Comparison of ENCODE assay signal across 21 mouse cellular contexts in genomic region chr3:79042973-79043372, GRCm38 (mm10).
DNase-seq lines count a peak whose midpoint lies in the region; ATAC-seq and TF ChIP-seq lines count a peak whose summit lies in the region.
"Had no signal": no experiment of that assay in that cellular context is flagged by ENCODE, and none has a peak within 500 bp of the region (broad histone marks: within the 10 kb centered on the region; RNA-seq: fewer than 3 reads in every experiment).

No protein-coding gene starts in this region.

- TF ChIP-seq EP300 in heart, adult 2 months (IDR thresholded peaks at IDR 0.05; ENCODE audit: insufficient read depth, low read depth, low read length) = no peak
- no peak for TF ChIP-seq EP300 in liver, postnatal 0 days (IDR thresholded peaks at IDR 0.05; ENCODE audit: low read depth)

- no peaks in the 10 kb centered on the region for H3K79me2 ChIP-seq in heart, adult 2 months (replicated peaks; ENCODE audit: control insufficient read depth, insufficient read depth, low read length)

- intact Hi-C loops in heart, adult 2 months (cut with DNase I) = no loop called here

- WGBS in heart, adult 2 months = 75% methylated on average over 3 of the region's 3 CpGs
- 53% methylated on average over 3 of the region's 3 CpGs for WGBS in lung, embryonic 14.5 days
- WGBS in embryonic facial prominence, embryonic 14.5 days = 60% methylated on average over 3 of the region's 3 CpGs
- 74% methylated on average over 3 of the region's 3 CpGs for WGBS in liver, postnatal 0 days (ENCODE audit: insufficient replicate concordance)

- ATAC-seq in lung, embryonic 14.5 days (ENCODE audit: insufficient read depth) = peak; percentile 41; the same call in 1 of the 2 replicates
- ATAC-seq in embryonic facial prominence, embryonic 14.5 days (ENCODE audit: low read depth) = peak; percentile 86; the same call in 1 of the 2 replicates
- ATAC-seq in liver, postnatal 0 days = no peak
- ATAC-seq: forebrain, embryonic 13.5 days; forebrain, embryonic 15.5 days; forebrain, postnatal 0 days had no signal

- no peak for TF ChIP-seq POLR2A in heart, adult 2 months (IDR thresholded peaks at IDR 0.05; ENCODE audit: insufficient read depth, low read depth, low read length)

- no peak overlapping the region for H3K4me2 ChIP-seq in lung, embryonic 14.5 days
- no peak overlapping the region for H3K4me2 ChIP-seq in embryonic facial prominence, embryonic 14.5 days (ENCODE audit: low read depth, low read length)
- H3K4me2 ChIP-seq in liver, postnatal 0 days (ENCODE audit: low read depth, low read length) = no peak overlapping the region
- H3K4me2 ChIP-seq: embryonic facial prominence, embryonic 12.5 days; forebrain, embryonic 13.5 days; forebrain, embryonic 15.5 days had no signal

- H3K9ac ChIP-seq in heart, adult 2 months (ENCODE audit: low read depth, low read length) = no peak overlapping the region
- no peak overlapping the region for H3K9ac ChIP-seq in lung, embryonic 14.5 days
- H3K9ac ChIP-seq in embryonic facial prominence, embryonic 14.5 days (ENCODE audit: low read depth, low read length) = no peak overlapping the region
- H3K9ac ChIP-seq in liver, postnatal 0 days (replicated peaks) = no peak overlapping the region
- H3K9ac ChIP-seq: embryonic facial prominence, embryonic 12.5 days; forebrain, embryonic 13.5 days; forebrain, embryonic 15.5 days; forebrain, postnatal 0 days had no signal

- H3K27me3 ChIP-seq in heart, adult 2 months (ENCODE audit: control insufficient read depth, insufficient read depth, low read length) = no peaks in the 10 kb centered on the region
- H3K27me3 ChIP-seq in lung, embryonic 14.5 days (ENCODE audit: insufficient read depth, low read length) = no peaks in the 10 kb centered on the region
- H3K27me3 ChIP-seq in embryonic facial prominence, embryonic 14.5 days (replicated peaks; ENCODE audit: control insufficient read depth, insufficient read depth, low read length) = no peaks in the 10 kb centered on the region
- no peaks in the 10 kb centered on the region for H3K27me3 ChIP-seq in liver, postnatal 0 days (ENCODE audit: insufficient read depth, low read length)
- H3K27me3 ChIP-seq: embryonic facial prominence, embryonic 12.5 days; forebrain, embryonic 13.5 days; forebrain, embryonic 15.5 days had no signal

- H3K9me3 ChIP-seq in lung, embryonic 14.5 days (ENCODE audit: low read depth, low read length) = no peaks in the 10 kb centered on the region
- no peaks in the 10 kb centered on the region for H3K9me3 ChIP-seq in embryonic facial prominence, embryonic 14.5 days (ENCODE audit: control insufficient read depth, low read length)
- no peaks in the 10 kb centered on the region; the same call in 1 of the 2 replicates for H3K9me3 ChIP-seq in liver, postnatal 0 days (ENCODE audit: low read length)
- H3K9me3 ChIP-seq: embryonic facial prominence, embryonic 12.5 days; forebrain, embryonic 13.5 days; forebrain, embryonic 15.5 days had no signal

- no peak overlapping the region for H3K4me3 ChIP-seq in heart, adult 2 months
- H3K4me3 ChIP-seq in lung, embryonic 14.5 days (ENCODE audit: low read depth, low read length) = no peak overlapping the region
- no peak overlapping the region for H3K4me3 ChIP-seq in embryonic facial prominence, embryonic 14.5 days (ENCODE audit: low read depth, low read length)
- no peak overlapping the region for H3K4me3 ChIP-seq in liver, postnatal 0 days (ENCODE audit: low read depth, low read length)
- H3K4me3 ChIP-seq: embryonic facial prominence, embryonic 12.5 days; forebrain, embryonic 13.5 days; forebrain, embryonic 15.5 days had no signal

- peaks cover 2% of the 10 kb centered on the region; the same call in 1 of the 2 replicates for H3K36me3 ChIP-seq in heart, adult 2 months (ENCODE audit: control insufficient read depth, insufficient read depth, low read length)
- H3K36me3 ChIP-seq in lung, embryonic 14.5 days (ENCODE audit: insufficient read depth) = no peaks in the 10 kb centered on the region
- H3K36me3 ChIP-seq in embryonic facial prominence, embryonic 14.5 days (ENCODE audit: control insufficient read depth, insufficient read depth, low read length) = no peaks in the 10 kb centered on the region
- H3K36me3 ChIP-seq in liver, postnatal 0 days (replicated peaks; ENCODE audit: insufficient read depth, low read length) = no peaks in the 10 kb centered on the region
- H3K36me3 ChIP-seq: embryonic facial prominence, embryonic 12.5 days; forebrain, embryonic 15.5 days had no signal

- H3K4me1 ChIP-seq in heart, adult 2 months (ENCODE audit: control insufficient read depth, insufficient read depth, low read length) = peaks cover 4% of the 10 kb centered on the region
- H3K4me1 ChIP-seq in lung, embryonic 14.5 days (ENCODE audit: insufficient read depth) = no peaks in the 10 kb centered on the region
- no peaks in the 10 kb centered on the region for H3K4me1 ChIP-seq in embryonic facial prominence, embryonic 14.5 days (ENCODE audit: control insufficient read depth, insufficient read depth, low read length)
- H3K4me1 ChIP-seq in liver, postnatal 0 days (ENCODE audit: insufficient read depth) = no peaks in the 10 kb centered on the region
- H3K4me1 ChIP-seq: embryonic facial prominence, embryonic 12.5 days; forebrain, embryonic 13.5 days; forebrain, embryonic 15.5 days had no signal

- H3K27ac ChIP-seq in heart, adult 2 months = no peak overlapping the region
- H3K27ac ChIP-seq in lung, embryonic 14.5 days (ENCODE audit: low read depth) = no peak overlapping the region
- no peak overlapping the region for H3K27ac ChIP-seq in embryonic facial prominence, embryonic 14.5 days (replicated peaks; ENCODE audit: low read depth, low read length)
- H3K27ac ChIP-seq in liver, postnatal 0 days (ENCODE audit: low read depth) = no peak overlapping the region
- H3K27ac ChIP-seq: embryonic facial prominence, embryonic 12.5 days; forebrain, embryonic 13.5 days; forebrain, embryonic 15.5 days had no signal

- no peak for TF ChIP-seq CTCF in heart, adult 2 months (IDR thresholded peaks at IDR 0.05)
- TF ChIP-seq CTCF in lung, embryonic 14.5 days (IDR thresholded peaks at IDR 0.05; ENCODE audit: low read depth) = no peak
- no peak for TF ChIP-seq CTCF in liver, postnatal 0 days (IDR thresholded peaks at IDR 0.05; ENCODE audit: low read depth)

- DNase-seq in heart, adult 11 months = peak; percentile 18
- no peak for DNase-seq in heart, adult 2 months
- peak; percentile 21 for DNase-seq in lung, embryonic 14.5 days
- no peak for DNase-seq in lung, postnatal 14 days
- DNase-seq in lung, postnatal 36 days = peak; percentile 28
- no peak for DNase-seq in lung, postnatal 10 days
- DNase-seq in embryonic facial prominence, embryonic 14.5 days (ENCODE audit: low spot score) = peak; percentile 47
- no peak for DNase-seq in liver, postnatal 0 days
- DNase-seq: adrenal gland, adult 2 months; adrenal gland, postnatal 10 days; adrenal gland, postnatal 25 days; cerebellum, adult 11 months; cerebellum, adult 18-20 months; cerebellum, adult 8-10 months; cerebellum, adult 9-11 months; cerebellum, postnatal 14 days; cerebellum, postnatal 36 days; forebrain, postnatal 0 days had no signal

Comparison
In these comparisons a context has a peak if more than half of its experiments do, and no peak if none do; other contexts are left out.
1. DNase-seq: peak in heart, adult 11 months (single experiment), lung, embryonic 14.5 days (single experiment), lung, postnatal 36 days (single experiment) and embryonic facial prominence, embryonic 14.5 days (single experiment); none in heart, adult 2 months (0 of 2), lung, postnatal 14 days (single experiment), lung, postnatal 10 days (single experiment) and liver, postnatal 0 days (single experiment).